Mouse (Mus musculus) c-Kit-positive CD71-positive TER-119-positive erythroid progenitor cells, embryonic 14.5 days (primary cell): Measurements from ENCODE around the gene Pygl.
"Not testable (repeated sequence)": the region's sequence is repeated elsewhere in the genome, so short reads cannot be mapped to it uniquely, and the experiment has no call there.

Source experiments
- DNase-seq: peaks from one replicate; pipeline ENCODE4 v3.0.0-alpha.2; 2013; ENCODE audit warnings: low spot score

The Pygl gene

GRCm38 (mm10) chr12:70157292-70158066 lies 73.8 kb downstream of the Pygl start:
- DNase-seq, result no peak

- DNase-seq, result no peak
Observed at GRCm38 (mm10) chr12:70156222-70156621, 75.1 kb downstream of the Pygl start.

- no peak for DNase-seq
Observed at GRCm38 (mm10) chr12:70153842-70154241, 77.4 kb downstream of the Pygl start, which contains the start of gene Abhd12b. TSS of gene Abhd12b (plus strand) at chr12:70154142.

GRCm38 (mm10) chr12:70148631-70149265 lies 82.5 kb downstream of the Pygl start:
- DNase-seq, result no peak

GRCm38 (mm10) chr12:70147986-70148630 lies 83.2 kb downstream of the Pygl start:
- no peak for DNase-seq

GRCm38 (mm10) chr12:70145586-70145985 lies 85.7 kb downstream of the Pygl start:
- no peak for DNase-seq

- peak; percentile 48 for DNase-seq
Observed at GRCm38 (mm10) chr12:70144637-70145448, 86.4 kb downstream of the Pygl start.

- DNase-seq, result not testable (repeated sequence)
Observed at GRCm38 (mm10) chr12:70144106-70144587, 87.1 kb downstream of the Pygl start.

GRCm38 (mm10) chr12:70140993-70141576 lies 90.2 kb downstream of the Pygl start:
- no peak for DNase-seq
